Mouse (Mus musculus): ENCODE data around the gene Adamtsl4. TPM values are rescaled to one million over a fixed set of nuclear protein-coding genes. Genes with fewer than 3 reads are reported as not detected.
A peak's percentile ranks its signal among the peaks of the same experiment; 100 is the strongest.

Gene Adamtsl4
- total RNA-seq, 2 experiments from 2014 or later: 6.8 to 7.7 TPM

DNA sequence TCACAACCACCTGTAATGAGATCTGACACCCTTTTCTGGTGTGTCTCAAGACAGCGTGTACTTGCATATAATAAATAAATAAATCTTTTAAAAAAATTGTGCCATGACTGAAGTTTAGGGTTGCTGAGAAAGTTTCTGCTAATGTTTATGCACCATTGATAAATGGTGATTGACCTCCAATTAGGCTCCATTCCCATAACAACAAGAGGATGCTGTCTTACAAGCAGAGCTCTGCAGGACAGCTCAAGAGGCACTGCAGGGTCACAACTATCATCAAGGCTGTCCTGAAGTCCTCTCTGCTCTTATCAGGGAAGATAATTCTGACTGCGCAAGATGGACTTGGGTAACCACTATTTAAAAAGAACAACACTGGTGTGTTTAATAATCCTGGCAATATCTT lies 30.4 kb upstream of the Adamtsl4 start:
- H3K27ac ChIP-seq: no peak overlapping the region
- H3K4me3 ChIP-seq: no peak overlapping the region
- intact Hi-C loops (cut with DNase I): no loop called here
- DNase-seq (ENCODE audit: extremely low spot score in 1 of 2, low spot score in 2 of 2): no peak
- no peak for TF ChIP-seq CTCF (IDR thresholded peaks at IDR 0.05)

DNA sequence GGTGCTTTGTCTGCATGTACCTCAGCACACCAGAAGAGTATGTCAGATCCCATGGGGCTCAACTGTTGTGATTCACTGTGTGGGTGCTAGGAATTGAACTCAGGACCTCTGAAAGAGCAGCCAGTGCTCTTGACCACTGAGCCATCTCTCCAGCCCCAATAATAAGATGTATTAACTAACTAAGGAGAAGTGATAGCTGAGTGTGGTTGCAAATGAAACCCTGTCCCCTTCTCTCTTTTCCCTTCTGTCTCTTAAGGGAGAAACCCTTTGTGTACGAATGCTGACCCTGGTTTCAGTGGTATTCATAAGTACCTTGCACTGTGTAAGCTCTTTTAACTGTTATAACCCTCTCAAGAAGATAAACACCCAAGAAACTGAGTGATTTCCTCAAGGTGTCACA lies 28.4 kb upstream of the Adamtsl4 start:
- intact Hi-C loops (cut with DNase I): no loop called here
- TF ChIP-seq CTCF (IDR thresholded peaks at IDR 0.05): no peak
- Histone ChIP-seq H3K4me3 (no peak overlapping the region), H3K27ac (no peak overlapping the region)
- DNase-seq (ENCODE audit: extremely low spot score in 1 of 2, low spot score in 2 of 2): no peak

DNA sequence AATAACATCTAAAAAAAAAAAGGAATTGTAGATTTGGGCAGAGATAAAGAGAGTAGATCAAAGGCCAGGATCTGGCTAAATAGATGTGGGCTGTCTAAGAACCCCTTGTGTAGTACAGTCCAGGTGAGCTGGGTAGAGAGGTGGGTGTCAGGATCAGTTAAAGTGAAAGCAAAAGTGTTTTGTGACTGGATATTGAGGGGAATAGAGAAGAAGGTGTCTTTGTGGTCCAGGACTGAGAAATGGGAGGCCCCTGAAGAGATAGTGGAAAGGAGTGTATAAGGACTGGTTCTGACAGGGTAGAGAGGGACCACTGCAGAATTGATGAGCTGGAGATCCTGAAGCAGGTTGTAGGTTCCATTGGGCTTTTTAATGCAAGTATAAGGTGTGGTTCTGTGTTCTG lies 22.2 kb upstream of the Adamtsl4 start:
- intact Hi-C loops (cut with DNase I): no loop called here
- DNase-seq (ENCODE audit: extremely low spot score in 1 of 2, low spot score in 2 of 2): no peak
- Histone ChIP-seq H3K27ac (no peak overlapping the region), H3K4me3 (no peak overlapping the region)
- no peak for TF ChIP-seq CTCF (IDR thresholded peaks at IDR 0.05)

DNA sequence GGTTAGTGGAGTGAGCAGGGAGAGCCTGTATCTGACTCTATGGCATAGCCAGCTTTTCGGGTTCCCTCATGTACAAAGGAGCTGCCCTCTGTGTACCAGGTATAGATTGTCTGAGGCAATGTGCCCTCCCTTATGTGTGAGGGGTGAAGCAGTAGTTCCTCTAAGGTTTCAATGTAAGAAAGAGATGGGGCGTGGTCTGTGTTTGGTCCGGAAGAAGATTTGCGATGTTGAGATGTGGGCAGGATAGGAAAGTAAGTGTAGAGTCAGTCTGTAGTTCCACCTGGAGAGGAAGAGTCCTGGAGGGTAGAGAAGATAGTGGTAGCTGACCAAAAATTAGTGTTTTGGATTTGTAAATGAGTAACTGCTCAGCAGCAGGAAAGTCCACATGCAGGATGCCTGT lies 21.3 kb upstream of the Adamtsl4 start:
- intact Hi-C loops (cut with DNase I): no loop called here

DNA sequence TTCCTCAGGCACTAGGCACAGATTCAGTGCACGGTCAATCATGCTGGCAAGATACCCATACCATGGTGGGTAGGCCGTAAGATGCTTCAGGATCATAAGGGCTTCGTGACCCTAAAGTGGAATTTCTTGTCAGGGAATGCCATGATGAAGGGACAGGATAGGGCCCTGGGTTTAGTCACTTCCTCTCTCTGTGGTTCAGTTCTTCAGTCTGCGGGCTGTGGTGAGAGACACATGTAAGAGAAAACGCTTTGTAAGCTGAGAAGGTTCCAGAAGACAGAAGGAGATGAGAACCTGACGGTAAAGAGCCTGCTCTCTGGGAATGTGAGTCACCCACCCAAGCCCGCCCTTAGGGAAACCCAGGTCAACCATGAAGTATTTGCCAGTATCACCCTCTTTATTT lies 19.8 kb upstream of the Adamtsl4 start:
- Histone ChIP-seq H3K4me3 (no peak overlapping the region), H3K27ac (no peak overlapping the region)
- intact Hi-C loops (cut with DNase I): no loop called here
- DNase-seq (ENCODE audit: extremely low spot score in 1 of 2, low spot score in 2 of 2): no peak
- TF ChIP-seq CTCF (IDR thresholded peaks at IDR 0.05): no peak

More for the DNA sequence above, 21.3 kb upstream of the Adamtsl4 start:
- no peak for TF ChIP-seq CTCF (IDR thresholded peaks at IDR 0.05)
- DNase-seq (ENCODE audit: extremely low spot score in 1 of 2, low spot score in 2 of 2): no peak
- Histone ChIP-seq H3K4me3 (no peak overlapping the region), H3K27ac (no peak overlapping the region)

DNA sequence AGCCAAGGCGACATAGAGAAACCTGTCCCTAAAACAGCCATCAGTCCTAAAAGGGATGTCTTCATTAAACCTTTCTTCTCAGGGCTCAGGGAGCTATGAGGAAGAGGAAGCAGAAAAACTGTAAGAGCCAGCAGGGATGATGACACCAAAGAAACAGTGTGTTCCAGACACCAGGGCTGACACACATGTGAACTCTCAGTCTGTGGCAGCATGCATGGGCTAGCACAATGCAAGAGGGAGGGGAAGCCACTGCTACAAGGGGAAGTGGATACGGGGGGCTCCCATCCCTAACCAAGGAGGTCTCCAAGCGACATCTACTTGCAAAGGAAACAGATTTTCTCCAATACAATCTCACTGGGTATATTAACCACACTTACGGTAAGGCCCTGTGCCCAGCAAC lies 18.6 kb upstream of the Adamtsl4 start:
- Histone ChIP-seq H3K4me3 (no peak overlapping the region), H3K27ac (no peak overlapping the region)
- no peak for DNase-seq (ENCODE audit: extremely low spot score in 1 of 2, low spot score in 2 of 2)
- intact Hi-C loops (cut with DNase I): no loop called here
- no peak for TF ChIP-seq CTCF (IDR thresholded peaks at IDR 0.05)

DNA sequence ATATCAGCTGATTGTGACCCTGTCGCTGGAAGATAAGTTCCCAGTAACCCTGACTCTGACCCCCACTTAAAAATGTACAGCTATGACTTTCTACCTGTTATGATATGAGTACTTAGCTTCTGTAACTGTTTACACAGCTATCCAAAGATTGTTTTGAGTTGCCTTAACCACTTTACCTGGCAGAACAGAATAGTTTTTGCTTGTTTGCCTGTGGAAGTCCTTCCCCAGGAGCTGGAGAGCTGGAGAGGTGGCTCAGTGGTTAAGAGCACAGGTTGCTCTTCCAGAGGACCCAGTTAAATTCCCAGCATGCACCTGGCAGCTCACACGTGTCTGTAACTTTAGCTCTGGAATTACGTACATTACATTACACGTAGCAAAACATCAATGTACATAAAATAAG lies 16.9 kb upstream of the Adamtsl4 start:
- no peak overlapping the region for H3K4me3 ChIP-seq
- no peak for TF ChIP-seq CTCF (IDR thresholded peaks at IDR 0.05)
- H3K27ac ChIP-seq: no peak overlapping the region
- no peak for DNase-seq (ENCODE audit: extremely low spot score in 1 of 2, low spot score in 2 of 2)
- intact Hi-C loops (cut with DNase I): no loop called here

DNA sequence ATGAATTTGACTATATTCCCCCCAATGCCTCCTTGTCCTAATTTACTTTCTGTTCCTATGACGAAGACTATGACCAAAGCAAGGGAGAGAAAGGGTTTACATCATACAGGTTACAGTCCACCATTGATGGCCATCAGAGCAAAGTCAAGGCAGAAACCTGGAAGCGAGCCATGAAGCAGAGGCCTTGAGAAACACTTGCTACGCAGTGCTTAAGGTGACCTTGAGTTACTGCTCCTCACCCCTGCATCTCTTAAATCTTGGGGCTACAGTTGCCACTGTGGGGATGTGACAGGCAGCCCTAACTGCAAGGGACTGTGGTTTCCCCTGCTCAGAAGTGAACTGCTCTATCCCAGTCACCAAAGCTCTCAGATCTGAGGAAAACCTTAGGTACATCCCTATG lies 15.6 kb upstream of the Adamtsl4 start:
- DNase-seq (ENCODE audit: extremely low spot score in 1 of 2, low spot score in 2 of 2): no peak
- Histone ChIP-seq H3K27ac (no peak overlapping the region), H3K4me3 (no peak overlapping the region)
- TF ChIP-seq CTCF (IDR thresholded peaks at IDR 0.05): no peak
- intact Hi-C loops (cut with DNase I): no loop called here

DNA sequence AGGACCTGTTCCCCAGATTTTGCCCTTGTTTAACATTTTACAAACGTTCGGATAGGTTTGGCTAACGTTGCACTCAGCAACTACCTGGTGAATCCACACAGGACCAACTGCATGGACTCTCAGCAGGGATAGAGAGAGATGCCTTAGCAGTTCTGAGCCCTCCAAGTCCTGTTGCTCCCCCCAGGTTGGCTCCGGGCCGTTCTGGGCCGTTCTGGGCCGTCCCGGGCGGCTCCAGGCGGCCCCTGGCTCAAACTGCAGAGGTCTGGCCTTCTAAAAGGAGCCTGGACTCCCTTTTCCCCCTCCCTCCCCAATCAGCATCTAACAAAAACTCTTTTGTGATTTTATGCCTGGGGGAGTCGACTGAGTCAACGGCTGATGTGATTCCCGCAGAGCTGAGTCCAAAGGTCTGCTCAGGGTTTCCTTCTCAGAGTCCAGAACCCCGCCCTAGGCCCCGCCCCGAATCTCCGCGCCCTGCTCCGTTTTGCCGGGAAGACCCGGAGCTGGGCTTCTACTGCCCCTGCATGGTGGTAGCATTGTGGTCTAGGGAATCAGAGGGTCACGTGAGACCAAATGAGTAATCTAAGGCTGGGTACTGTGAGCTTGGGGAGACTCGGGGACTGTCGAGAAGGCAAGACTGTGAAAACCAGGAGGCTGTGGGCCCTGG lies 14.3 kb upstream of the Adamtsl4 start:
- DNase-seq (ENCODE audit: extremely low spot score in 1 of 2, low spot score in 2 of 2): peak; percentile 28 to 40

DNA sequence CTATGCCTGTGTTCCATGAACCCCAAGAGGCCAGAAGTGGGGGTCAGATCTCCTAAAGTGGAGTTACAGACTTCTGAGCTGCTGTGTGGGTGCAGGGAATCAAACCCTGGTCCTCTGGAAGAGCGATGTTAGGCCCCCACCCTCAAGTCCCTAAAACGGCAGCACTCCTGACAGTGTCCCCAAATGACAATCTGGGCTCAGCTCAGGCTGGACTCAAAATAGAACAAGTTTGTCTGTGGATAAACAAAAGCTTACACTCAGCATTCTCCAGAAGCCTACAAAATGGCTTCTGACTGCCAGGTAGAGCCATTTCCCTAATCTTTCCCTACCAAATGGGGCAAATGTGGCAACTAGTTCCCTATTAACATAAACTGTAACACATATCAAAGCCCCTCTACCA lies 13.4 kb upstream of the Adamtsl4 start:
- DNase-seq (ENCODE audit: extremely low spot score in 1 of 2, low spot score in 2 of 2): no peak
- Histone ChIP-seq H3K4me3 (no peak overlapping the region), H3K27ac (peak overlapping the region; percentile 50; the same call in 1 of the 2 replicates)
- intact Hi-C loops (cut with DNase I): no loop called here
- no peak for TF ChIP-seq CTCF (IDR thresholded peaks at IDR 0.05)

More for the DNA sequence above, 14.3 kb upstream of the Adamtsl4 start:
- peak; percentile 19 for TF ChIP-seq CTCF (IDR thresholded peaks at IDR 0.05)
- Histone ChIP-seq H3K27ac (peak overlapping the region; percentile 50; the same call in 1 of the 2 replicates), H3K4me3 (peak overlapping the region; percentile 33)
- intact Hi-C loops (cut with DNase I): no loop called here

DNA sequence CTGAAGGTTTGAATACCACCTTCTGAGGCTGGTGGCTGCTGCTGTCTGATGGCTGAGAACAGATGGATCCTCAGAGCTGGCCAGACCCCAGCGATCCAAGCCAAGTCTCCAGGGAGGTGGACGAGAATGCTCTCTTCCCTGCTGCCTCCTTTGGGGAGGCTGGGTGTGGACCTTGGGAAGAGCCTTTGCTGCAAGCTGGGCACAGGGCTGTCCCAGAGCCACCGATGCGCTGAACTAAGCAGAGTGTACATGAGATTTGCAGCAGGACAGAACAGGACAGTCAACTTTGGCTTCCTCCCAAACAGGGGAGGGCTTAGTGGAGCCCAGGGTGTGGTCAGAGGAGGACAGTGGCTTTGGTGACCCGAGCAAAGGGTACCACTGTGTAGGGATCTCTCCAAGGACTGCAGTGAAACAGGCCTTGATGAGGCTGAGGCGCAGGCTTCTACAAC lies 12.5 kb upstream of the Adamtsl4 start:
- H3K4me3 ChIP-seq: no peak overlapping the region
- no peak for TF ChIP-seq CTCF (IDR thresholded peaks at IDR 0.05)
- intact Hi-C loops (cut with DNase I): no loop called here
- no peak overlapping the region; the same call in 1 of the 2 replicates for H3K27ac ChIP-seq
- DNase-seq (ENCODE audit: extremely low spot score in 1 of 2, low spot score in 2 of 2): no peak

DNA sequence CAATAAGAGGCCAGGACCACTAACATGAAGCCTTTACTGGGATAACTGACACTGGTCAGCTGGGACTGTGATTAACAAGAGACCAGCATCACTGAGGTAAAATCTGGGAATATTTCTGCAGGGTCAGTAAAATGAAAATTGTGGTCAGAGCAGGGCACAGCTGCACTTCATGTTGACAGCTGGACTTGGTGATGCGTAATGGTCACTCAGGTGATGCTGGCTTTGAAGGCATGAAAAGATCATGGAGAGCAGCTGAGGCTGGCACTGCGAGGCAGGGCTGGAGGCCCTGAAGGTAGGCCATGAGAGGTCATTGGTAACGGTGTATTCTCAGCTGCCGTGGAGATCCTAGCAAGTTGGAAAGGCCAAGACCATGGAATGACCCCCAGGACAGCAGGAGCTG lies 10.6 kb upstream of the Adamtsl4 start:
- no peak overlapping the region for H3K4me3 ChIP-seq
- intact Hi-C loops (cut with DNase I): no loop called here
- no peak for TF ChIP-seq CTCF (IDR thresholded peaks at IDR 0.05)
- no peak for DNase-seq (ENCODE audit: extremely low spot score in 1 of 2, low spot score in 2 of 2)
- H3K27ac ChIP-seq: no peak overlapping the region

DNA sequence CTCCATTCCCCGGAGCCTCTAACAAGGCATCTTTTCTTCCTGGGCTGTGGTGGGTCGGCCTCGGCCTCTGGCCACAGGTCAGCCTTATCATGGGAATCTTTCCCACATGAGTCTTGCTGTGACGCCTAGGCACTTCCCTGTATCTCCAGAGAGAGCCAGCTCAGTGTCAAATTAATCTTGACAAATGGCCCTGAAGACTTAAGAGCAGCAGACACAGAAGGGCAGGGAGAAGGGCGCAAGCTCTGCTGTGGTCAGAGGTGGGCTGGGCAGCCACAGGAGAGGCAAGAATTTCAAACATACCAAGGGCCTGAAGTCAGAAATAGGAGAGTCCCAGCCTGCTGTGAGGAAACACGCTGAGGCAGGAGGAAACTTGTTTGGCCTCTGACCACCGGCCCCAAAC lies 8.6 kb upstream of the Adamtsl4 start:
- TF ChIP-seq CTCF (IDR thresholded peaks at IDR 0.05): no peak
- no peak overlapping the region; the same call in 1 of the 2 replicates for H3K27ac ChIP-seq
- no peak overlapping the region for H3K4me3 ChIP-seq
- intact Hi-C loops (cut with DNase I): no loop called here
- DNase-seq (ENCODE audit: extremely low spot score in 1 of 2, low spot score in 2 of 2): no peak
